Mouse (Mus musculus) T-helper 2 cell (primary cell): ENCODE results near the gene 4930442H23Rik.

Experiments used
- in situ Hi-C: fragments of 300-600 bp; cut with MboI, MseI; formaldehyde crosslinking; loops from one replicate; pipeline ENCODE4 v1.15.1; 2025; ENCODE audit warnings: high pct_unique_total_duplicates

The 4930442H23Rik gene

GRCm38 (mm10) chr10:81146296-81146695, 37.4 kb downstream of the 4930442H23Rik start:
- in situ Hi-C loops: no loop called here

GRCm38 (mm10) chr10:81145778-81146177, 37.9 kb downstream of the 4930442H23Rik start:
- in situ Hi-C loops: no loop called here

- in situ Hi-C loops: no loop called here
Observed at GRCm38 (mm10) chr10:81145307-81145706, 38.3 kb downstream of the 4930442H23Rik start.

GRCm38 (mm10) chr10:81144667-81145066, 39.0 kb downstream of the 4930442H23Rik start:
- in situ Hi-C loops: no loop called here

GRCm38 (mm10) chr10:81143845-81144437, 39.7 kb downstream of the 4930442H23Rik start:
- in situ Hi-C loops: no loop called here

GRCm38 (mm10) chr10:81143157-81143633, 40.5 kb downstream of the 4930442H23Rik start:
- in situ Hi-C loops: no loop called here

- in situ Hi-C loops: no loop called here
Observed at GRCm38 (mm10) chr10:81142551-81142981, 41.1 kb downstream of the 4930442H23Rik start.

- in situ Hi-C loops: no loop called here
Observed at GRCm38 (mm10) chr10:81141455-81142210, 42.0 kb downstream of the 4930442H23Rik start.

- in situ Hi-C loops: no loop called here
Observed at GRCm38 (mm10) chr10:81140717-81141454, 42.8 kb downstream of the 4930442H23Rik start.

- in situ Hi-C loops: no loop called here
Observed at GRCm38 (mm10) chr10:81140005-81140404, 43.6 kb downstream of the 4930442H23Rik start.

- in situ Hi-C loops: loop anchor here (5.0 kb wide), 1 partner anchor 38 kb away; the partner anchor contains the start of gene Eef2
Observed at GRCm38 (mm10) chr10:81139529-81139846, 44.2 kb downstream of the 4930442H23Rik start.

GRCm38 (mm10) chr10:81138821-81139528, 44.7 kb downstream of the 4930442H23Rik start:
- in situ Hi-C loops: loop anchor here (5.0 kb wide), 1 partner anchor 38 kb away; the partner anchor contains the start of gene Eef2

- in situ Hi-C loops: loop anchor here (5.0 kb wide), 1 partner anchor 39 kb away; the partner anchor contains the start of gene Eef2
Observed at GRCm38 (mm10) chr10:81138131-81138782, 45.4 kb downstream of the 4930442H23Rik start.

GRCm38 (mm10) chr10:81137252-81138130, 46.2 kb downstream of the 4930442H23Rik start:
- in situ Hi-C loops: loop anchor here (5.0 kb wide), 1 partner anchor 40 kb away; the partner anchor contains the start of gene Eef2

GRCm38 (mm10) chr10:81136706-81137231, 46.9 kb downstream of the 4930442H23Rik start:
- in situ Hi-C loops: loop anchor here (5.0 kb wide), 1 partner anchor 41 kb away; the partner anchor contains the start of gene Eef2

- in situ Hi-C loops: loop anchor here (5.0 kb wide), 1 partner anchor 41 kb away; the partner anchor contains the start of gene Eef2
Observed at GRCm38 (mm10) chr10:81135831-81136705, 47.6 kb downstream of the 4930442H23Rik start.

- in situ Hi-C loops: loop anchor here (5.0 kb wide), 1 partner anchor 42 kb away; the partner anchor contains the start of gene Eef2
Observed at GRCm38 (mm10) chr10:81134966-81135681, 48.5 kb downstream of the 4930442H23Rik start, which contains the start of gene Zbtb7a. Gene Zbtb7a (plus strand): TSS chr10:81135220.

- in situ Hi-C loops: no loop called here
Observed at GRCm38 (mm10) chr10:81134181-81134587, 49.5 kb downstream of the 4930442H23Rik start.
